Mouse (Mus musculus) hindlimb bud, embryonic 11.5 days (tissue): Measurements from ENCODE around the gene Gm45837.

ENCODE experiments used
- DNase-seq: peaks from one replicate; pipeline ENCODE4 v3.0.0-alpha.2; 2012; ENCODE audit warnings: low read depth, low spot score; ENCODE audit errors: extremely low spot score

The Gm45837 gene

DNA sequence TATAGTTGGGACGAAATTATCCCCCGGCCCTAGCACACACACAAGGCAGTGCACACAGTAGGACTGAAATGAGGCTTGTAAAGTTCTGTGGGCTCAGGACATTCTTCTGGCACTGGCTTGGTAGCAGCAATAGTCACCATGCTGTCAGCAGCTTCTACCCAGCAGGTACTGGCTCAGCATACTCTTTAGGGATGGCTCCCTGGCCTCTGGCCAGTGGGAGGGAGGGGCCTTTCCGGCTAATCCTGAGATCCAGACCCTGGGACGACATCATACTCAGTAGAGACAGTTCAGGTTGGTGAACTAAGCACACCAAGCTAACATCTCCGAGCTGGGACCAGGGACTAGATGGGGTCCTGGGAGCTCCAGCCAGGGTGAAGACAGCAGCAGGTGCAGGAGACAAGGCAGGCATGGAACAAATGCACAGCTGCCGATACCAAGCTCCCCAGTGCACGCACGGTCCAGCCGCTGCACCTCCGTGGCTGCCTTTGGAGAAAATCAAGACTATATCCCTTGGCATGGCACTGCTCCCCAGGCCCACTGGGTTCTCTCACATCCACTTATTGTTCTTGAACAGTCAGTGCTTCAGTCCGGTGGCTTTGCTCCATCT lies 53.1 kb downstream of the Gm45837 start:
- DNase-seq: no peak

DNA sequence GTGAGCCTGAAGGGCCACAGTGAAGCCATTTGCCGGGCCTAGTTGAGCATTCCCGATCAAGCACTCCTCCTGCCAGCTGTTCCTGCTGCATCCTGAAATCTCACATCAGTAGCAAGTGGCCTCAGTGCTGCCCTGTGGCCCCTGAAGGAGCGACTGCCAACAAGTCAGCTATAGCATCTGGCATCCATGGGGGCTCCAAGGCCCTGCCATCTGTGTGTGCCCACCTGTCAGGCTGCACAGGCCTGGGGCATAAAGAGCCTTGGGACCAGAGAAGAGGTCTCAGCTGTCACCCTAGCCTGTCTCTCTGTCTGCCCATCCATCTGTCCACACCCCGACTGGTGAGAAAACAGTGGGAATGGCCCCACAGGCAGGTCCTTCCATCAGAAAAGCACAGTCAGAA lies 54.2 kb downstream of the Gm45837 start:
- no peak for DNase-seq

DNA sequence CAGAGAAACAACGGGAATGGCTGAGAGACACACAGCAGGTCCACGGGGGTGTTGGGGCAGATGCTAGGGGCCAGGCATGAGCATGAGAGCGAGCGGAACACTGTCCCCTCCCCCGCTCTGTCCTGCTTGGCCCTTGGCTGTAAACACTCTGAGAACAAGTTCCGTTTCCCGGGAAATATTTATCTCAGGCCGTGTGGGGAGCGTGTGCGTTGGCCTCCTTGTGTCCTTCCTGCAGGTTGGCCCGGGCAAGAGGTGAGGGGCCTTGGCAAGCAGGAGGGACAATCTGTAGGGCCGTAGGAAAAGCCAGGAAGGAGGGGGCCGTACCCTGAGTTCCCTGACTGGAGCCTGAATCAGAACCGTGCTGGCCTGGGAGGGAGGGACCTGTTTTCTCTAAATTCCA lies 54.7 kb downstream of the Gm45837 start:
- no peak for DNase-seq

DNA sequence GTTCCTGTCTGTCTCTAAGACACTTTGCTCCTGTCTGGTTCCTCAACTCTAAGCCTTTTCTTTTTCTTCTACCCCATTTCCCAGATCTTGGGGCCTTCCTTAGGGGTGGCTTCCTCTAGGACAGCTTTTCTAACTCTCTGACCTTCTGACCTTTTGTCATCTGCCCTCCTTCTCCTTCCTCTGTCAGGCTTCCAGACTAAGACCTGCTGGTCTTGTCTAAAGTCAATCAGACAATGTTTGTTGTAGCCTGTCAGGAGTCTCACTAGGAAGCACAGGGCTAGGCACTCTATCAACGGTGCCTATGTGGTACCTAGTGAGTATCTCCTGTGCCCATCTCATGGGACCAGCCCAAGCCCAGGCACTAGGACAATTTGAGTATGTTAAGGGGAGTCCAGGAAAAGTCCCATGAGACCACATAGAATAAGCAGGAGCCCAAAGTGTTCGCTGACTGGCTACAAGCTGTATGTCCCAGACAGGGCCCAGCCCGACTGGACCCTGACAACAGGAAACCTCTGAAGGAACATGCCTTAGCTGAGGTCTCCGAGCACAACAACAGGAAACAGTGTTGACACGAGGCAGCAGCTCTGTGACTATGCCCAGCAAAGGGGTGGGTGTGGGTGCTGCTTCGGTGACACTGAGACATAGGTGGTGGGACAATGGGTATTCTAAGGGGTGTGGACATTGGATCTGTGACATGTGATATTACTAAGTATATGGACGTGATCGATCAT lies 55.3 kb downstream of the Gm45837 start:
- no peak for DNase-seq

DNA sequence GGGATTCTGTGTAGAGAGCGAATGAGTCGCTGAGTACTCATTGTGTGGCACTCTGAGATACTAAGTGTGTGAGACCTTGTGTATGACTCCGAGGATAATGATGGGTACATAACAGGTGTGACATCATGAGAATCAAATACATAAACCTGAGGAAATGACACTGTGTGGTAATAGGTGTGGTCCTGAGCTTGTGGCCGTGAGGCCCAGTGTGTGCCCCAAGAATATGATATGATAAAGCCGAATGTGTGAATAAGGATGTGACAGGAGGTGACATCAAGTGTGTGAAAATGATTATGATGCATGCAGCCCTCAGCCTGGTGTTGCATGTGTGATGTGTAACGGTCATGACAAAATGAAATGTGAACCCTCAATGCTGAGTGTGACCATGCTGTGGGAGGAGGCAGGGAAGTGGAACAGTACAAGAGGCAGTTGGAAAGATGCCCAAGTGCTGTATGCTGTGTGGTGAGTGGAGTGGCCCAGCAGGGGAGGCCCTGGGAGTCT lies 55.9 kb downstream of the Gm45837 start:
- DNase-seq: no peak

DNA sequence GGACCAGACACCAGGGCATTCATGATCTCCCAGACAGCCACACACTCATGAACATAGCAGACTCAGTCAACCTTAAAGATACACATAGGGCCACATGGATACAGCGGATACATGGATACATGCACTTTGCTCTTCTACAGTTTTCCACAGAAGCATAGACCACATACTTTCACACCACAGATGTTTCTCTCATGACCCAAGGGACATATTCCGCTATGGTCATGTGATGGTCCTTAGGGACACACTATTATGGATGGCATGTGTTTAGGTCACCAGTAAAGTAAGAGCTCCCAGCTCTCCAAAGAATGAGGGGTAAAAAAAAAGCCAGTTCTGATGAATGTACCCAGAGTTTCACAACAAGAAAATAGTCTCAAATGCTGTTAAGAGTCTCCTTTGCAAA lies 60.7 kb downstream of the Gm45837 start:
- no peak for DNase-seq

DNA sequence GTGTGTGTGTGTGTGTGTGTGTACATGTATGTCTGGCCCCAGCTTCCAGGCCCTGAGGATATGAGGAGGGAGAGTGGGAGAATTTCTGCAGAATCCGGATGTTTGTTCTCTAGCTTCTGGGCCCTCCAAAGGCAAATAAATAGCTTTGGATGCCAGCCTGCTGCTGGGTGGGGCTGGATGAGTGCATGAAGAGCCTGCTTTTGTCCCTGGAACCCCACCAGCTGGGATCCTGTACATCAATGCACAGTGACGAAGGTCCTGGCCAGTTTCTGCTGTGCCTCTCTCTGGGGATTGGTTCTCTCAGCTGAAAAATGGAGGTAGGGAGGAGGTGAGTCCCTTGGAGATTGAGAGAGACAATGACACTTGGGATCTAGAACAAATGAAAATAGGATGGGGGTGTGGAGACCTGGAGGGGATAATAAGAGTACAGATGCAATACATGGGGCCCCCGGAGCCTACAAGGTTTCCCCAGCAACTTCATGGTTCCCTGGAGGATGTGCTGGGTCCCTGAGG lies 61.3 kb downstream of the Gm45837 start:
- DNase-seq: no peak

DNA sequence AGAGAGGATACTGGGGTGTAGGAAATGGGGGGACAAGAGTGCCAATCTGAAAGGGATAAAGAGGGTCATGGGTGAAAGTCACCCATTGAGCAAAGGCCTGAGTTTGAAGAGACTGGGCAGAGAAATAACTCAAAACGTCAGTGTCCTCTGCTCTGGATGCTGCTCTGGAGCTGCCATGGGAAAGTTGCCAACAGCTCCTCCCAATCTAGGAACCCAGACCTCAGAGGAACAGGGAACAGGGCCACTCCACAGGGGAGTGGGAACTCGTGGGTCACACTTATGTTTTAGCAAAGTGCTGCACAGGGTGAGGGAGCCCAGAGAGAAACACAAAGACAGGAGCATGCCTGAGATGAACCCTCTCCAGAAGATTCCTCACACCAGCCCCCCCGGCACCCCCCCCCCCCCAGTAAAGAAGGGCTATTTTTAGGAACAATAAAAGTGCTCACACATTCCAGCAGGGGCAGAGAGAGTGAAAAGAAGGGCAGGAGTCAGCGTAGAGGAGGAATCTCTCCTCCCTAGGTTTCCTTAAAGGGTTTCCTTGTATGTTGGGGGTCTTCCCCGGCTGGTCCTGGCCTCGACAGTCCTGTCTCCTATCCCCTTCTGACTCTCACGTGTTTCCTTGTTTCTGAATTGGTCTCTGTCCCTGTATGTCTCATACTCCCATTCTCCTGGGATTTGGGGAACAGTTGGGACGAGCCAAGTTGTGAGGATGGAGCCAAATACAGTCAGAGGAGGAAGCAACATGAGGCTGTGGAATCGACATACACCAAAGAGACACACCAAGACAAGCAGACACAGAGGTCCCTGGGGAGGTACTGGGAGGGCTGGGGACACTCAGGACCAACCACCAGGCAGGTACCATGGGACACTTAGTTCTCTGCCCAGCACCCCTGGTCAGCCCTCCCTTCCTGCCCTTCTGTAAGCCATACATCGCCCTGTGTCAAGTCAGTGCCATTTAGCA lies 62.2 kb downstream of the Gm45837 start:
- DNase-seq: no peak

DNA sequence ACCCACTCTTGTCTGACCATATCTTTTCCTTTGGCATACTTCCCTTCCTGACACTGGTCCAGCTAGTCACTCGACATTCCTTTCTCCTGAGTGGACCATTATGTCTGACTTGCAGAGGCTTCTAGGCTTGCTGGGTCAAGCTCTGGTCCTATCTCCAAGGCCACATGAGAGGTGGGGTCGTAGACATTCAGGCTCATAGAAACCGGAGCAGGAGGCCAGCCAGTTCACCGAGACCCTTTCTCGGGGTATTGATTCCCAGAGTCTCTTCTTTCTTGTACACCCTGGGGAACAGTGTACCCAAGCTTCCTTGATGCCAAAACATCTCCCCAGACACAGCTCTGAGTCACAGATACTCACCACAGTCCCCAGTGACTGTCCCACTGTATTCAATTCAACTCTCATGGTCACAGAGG lies 63.7 kb downstream of the Gm45837 start:
- DNase-seq: no peak

DNA sequence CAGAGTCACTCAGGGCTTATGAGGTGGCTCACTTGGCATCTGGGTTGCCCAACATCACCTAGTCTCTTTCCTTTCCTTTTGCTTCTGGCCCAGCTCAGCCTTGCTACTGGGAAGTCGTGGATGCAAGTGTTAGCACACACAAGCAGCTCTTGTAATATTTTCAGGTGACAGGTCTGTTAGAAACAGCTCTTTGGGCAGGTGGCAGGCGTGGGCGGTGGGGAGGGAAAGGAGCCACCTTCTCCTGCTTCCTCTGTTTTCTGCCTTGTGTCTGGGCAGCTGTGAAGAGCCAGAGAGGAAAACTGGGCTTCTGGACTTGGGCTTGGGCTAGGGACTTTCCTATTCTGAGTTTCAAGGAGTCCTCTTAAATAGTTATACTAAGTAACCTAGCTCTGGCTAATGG lies 65.3 kb downstream of the Gm45837 start:
- DNase-seq: no peak

DNA sequence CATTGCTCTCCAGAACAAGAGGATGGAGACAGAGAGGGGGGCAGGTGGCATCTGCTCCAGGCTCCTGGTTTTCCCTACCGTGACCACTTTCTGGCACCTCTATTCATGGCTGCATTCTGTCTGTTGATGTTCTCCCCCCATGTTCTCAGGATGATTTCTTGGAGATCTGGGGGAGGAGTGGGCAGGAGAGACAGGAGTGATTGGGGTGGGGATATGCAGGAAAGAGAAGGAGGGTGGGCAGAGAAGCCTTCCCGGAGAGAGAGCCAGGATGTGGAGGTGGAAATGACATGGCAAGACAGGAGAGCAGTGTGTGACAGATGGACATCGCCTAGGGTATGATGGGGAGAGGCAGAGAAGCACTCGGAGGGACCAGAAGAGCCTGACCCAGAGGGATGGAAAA lies 65.8 kb downstream of the Gm45837 start:
- no peak for DNase-seq

DNA sequence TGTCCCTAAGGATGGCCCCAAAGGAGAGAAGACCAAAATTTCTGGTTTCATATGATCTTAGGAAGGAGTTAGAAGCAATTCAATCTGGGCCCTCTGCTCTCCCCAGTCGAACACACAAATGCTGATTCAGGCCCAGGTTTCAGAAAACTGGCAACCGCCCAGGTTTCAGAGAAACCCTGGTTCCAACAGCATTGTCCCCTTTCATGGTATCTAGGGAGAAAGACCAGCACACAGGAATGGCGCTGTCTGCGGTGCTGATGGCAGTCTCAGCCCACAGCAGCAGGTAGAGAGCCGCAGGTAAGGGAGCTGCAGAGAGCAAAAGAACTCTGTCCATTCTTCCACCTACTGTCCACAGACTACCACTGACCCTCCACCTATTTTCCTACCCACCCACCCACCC lies 66.5 kb downstream of the Gm45837 start:
- no peak for DNase-seq

DNA sequence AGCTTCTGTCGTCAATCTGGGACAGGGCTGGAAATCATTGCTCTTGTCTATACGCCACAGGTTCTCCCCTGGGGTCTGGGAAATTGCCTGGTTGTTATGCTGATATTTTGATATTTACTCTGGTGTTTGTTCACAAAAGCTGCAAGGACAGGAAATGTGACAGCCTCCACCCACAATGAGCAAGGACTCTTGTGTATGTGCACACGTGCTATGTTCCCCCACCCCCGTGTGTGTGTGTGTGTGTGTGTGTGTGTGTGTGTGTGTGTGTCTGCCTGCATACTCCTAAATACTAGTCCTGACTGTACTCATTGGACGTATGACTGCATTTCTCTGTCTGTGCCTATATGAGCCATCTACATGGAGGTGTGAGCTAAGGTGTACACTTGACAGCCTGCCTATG lies 67.4 kb downstream of the Gm45837 start:
- no peak for DNase-seq

DNA sequence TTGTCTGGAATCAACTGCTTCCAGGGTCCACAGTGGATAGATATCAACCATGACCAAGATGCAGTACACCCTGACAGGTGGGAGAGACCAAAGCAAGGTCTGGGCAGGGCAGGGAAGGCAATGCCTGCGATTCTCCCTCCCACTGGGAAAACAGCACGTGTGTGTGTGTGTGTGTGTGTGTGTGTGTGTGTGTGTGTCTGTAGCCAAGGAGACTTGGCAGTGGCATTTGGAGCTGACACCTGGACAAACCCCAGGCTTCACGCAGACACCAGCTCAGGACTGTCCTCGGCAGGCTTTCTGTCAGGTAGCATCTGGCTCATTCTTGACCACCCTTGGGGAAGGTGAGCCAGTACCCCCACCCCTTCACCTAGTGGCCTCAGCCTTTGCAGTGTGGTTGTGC lies 69.2 kb downstream of the Gm45837 start:
- DNase-seq: no peak

DNA sequence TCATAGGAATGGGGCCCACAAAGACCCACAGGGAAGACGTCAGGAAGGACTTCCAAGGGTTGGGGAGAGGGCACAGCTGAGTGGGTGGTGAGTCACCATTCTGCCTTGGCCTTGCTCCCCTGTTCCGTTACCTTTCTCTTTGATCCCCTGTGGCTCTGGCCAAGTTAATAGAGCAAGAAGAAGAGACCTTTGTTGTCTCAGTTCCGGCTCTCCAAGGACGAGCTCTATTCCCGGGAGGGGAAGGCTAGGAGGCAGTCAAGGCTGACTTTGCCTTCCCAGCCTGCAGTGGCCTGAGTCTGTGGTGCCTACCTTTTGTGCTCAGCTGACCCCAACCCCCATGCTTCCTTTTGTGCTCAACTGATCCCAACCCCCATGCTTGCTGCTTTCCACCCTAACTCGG lies 70.0 kb downstream of the Gm45837 start:
- no peak for DNase-seq

DNA sequence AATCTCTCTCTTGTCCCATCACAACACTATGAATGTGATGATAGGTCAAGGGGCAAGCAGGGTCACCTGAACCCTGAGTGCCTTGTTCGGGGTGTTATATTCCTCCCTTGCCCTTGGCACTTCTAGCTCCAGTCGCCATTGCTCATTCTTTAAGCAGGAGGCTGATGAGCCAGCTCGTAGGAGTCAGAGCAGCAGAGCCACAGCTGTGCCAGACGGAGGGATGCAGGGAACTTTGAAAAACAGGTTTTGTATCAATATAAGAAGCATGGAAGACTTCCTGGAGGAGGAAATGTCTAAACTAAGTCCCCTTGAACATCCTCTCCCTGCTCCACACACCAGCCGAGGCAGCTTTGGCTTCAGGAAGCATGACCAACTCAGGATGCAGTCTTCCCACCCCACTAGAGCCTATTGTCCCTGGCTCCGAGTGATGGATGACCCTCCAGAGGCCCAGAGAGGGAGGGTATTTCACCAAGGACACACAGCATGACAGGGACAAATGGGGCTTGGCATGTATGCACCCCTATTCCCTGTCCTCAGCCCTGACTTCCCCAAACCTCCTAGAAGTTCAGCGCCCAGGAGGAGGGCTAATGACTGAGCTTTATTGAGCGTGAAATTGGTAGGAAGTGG lies 71.3 kb downstream of the Gm45837 start:
- DNase-seq: no peak

DNA sequence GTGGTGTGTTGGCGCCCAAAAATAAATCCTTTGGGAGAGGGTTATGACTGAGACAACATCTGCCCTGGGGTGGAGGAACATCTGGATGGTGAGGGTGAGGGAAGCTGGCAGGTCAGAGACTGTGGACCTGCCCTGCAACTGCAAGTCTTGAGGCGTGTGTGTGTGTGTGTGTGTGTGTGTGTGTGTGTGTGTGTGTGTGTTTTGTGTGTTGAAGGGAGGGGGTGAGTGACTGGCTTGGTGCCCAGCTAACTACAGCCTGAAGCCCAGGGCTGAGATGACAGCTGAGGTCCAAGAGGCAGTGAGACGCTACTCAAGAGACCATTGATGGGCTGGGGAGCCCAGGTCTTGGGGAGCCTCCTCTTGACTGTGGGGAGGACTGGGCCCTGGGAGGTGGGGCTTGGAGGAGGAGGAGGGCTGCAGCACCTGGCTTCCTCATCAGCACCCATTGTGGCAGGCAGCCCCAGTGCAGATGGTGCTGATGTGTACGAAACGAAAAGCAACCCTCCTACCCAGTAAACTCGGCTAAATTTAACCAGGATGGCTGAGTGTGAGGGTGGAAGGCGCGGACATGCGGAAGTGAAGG lies 71.9 kb downstream of the Gm45837 start:
- DNase-seq: no peak

DNA sequence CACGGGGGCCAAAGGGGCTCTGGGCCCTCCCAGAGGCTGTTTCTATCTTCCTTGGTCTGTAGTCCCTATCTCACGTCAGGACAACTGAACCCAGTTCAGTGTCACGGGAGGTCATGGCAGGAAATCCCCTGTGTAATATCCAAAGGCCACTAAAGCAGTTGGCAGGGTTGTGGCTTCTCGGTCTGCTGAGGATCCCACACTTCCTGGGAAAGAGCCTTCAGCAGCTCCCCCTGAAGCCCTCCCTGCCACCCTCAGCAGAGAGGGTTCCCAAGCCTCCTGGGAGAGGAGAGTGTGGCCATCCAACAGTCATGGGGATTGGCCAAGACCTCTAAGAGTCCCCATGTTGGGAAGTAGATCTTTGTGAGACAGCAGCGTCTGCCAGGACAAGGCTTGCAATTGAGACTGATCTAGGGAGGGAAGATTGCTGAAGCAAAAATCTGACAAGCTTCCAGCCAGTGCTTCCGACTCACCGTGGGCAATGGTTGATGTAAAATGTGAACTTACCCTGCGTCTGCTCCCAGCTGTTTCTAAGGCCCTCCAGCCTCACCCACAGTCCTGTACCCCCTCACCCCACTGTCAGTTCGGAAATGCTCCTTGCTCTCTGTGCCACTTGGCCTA lies 72.9 kb downstream of the Gm45837 start:
- DNase-seq: no peak

DNA sequence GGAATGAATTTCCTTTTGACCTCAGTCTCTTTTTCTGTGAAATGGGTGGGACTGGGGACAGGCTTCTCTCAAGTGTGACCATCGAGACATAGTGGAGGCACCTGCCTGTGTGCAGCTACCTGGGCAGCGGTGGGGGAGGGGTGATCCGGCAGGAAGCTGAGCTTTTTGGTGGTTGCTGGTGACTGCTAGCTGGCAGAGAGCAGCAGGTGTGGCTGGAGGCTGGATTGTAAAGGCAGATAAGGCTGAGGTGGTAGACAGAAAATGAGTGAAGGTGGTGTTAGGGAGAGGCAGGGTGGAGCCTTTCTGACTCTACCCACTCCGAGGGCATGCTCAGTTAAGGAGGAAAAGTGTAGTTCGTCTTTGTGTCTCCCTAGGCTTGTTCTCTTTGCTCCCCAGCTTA lies 76.4 kb downstream of the Gm45837 start:
- DNase-seq: no peak

DNA sequence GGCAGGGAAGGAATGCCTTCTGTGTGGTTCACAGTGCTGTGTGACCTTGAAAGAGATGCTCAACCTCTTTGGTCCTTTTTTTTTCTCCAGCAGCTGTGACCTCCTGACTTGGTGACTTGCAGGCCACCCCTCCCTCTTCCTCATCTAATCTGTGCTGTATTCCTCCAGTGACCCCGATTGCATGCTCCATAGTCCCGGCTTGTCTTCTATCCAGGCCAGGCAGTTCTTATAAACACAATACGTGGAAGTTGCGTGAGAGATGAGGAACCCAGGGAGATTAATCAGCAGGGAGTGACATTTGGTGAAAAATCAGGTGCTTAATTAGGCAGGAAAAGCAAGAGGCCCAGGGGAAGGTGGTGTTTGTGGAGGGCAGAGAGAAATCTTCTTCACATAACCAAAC lies 80.3 kb downstream of the Gm45837 start:
- DNase-seq: no peak
